Mouse (Mus musculus) A20 (cell line): ENCODE measurements around the gene 4930507D05Rik.
"Not testable (repeated sequence)": the region's sequence is repeated elsewhere in the genome, so short reads cannot be mapped to it uniquely, and the experiment has no call there.

Source experiments
- DNase-seq: peaks from one replicate; pipeline ENCODE4 v3.0.0-alpha.2; 2011; ENCODE audit warnings: low read depth, low spot score

The 4930507D05Rik gene

GRCm38 (mm10) chr10:62476980-62477379, 27.7 kb downstream of the 4930507D05Rik start:
- DNase-seq = no peak

- no peak for DNase-seq
Measured at GRCm38 (mm10) chr10:62481108-62481852, 32.0 kb downstream of the 4930507D05Rik start.

- DNase-seq = peak; percentile 85
Measured at GRCm38 (mm10) chr10:62485878-62486582, 36.7 kb downstream of the 4930507D05Rik start.

- DNase-seq = peak; percentile 98
Measured at GRCm38 (mm10) chr10:62486618-62487415, 37.5 kb downstream of the 4930507D05Rik start, which contains the start of gene Vps26a. Gene Vps26a (minus strand): TSS chr10:62486805.

- peak; percentile 63 for DNase-seq
Measured at GRCm38 (mm10) chr10:62488266-62488665, 39.0 kb downstream of the 4930507D05Rik start.

- not testable (repeated sequence) for DNase-seq
Measured at GRCm38 (mm10) chr10:62491681-62492080, 42.4 kb downstream of the 4930507D05Rik start.

- peak; percentile 84 for DNase-seq
Measured at GRCm38 (mm10) chr10:62500088-62500915, 51.0 kb downstream of the 4930507D05Rik start.
